Mouse (Mus musculus) kidney, embryonic 15.5 days (tissue): ENCODE results near the gene Ccdc182. TPM values are rescaled to one million over a fixed set of nuclear protein-coding genes. Genes with fewer than 3 reads are reported as not detected.
A peak's percentile ranks its signal among the peaks of the same experiment; 100 is the strongest.

Source experiments
- ATAC-seq: fragments of 200-750 bp; cut with Nextera tagmentation; replicated peaks from 2 replicates; pipeline ENCODE4 v1.8.0; 2017; ENCODE audit warnings: moderate TSS enrichment; ENCODE audit not compliant: low FRiP score
- H3K27ac ChIP-seq: fragments of 300-500 bp; sonication (generic); 2 replicates; pipeline ENCODE4 v1.5.1; 2015; ENCODE audit warnings: mild to moderate bottlenecking, inconsistent platforms
- H3K27me3 ChIP-seq: fragments of 300-500 bp; sonication (generic); 2 replicates; pipeline ENCODE4 v1.6.1; 2015; ENCODE audit warnings: inconsistent platforms
- H3K36me3 ChIP-seq: fragments of 300-500 bp; sonication (generic); 2 replicates; pipeline ENCODE4 v1.6.1; 2015; ENCODE audit warnings: inconsistent platforms
- H3K4me1 ChIP-seq: fragments of 300-500 bp; sonication (generic); 2 replicates; pipeline ENCODE4 v1.6.1; 2015; ENCODE audit warnings: inconsistent platforms
- H3K4me2 ChIP-seq: fragments of 300-500 bp; sonication (generic); 2 replicates; pipeline ENCODE4 v1.6.1; 2015; ENCODE audit warnings: moderate library complexity, mild to moderate bottlenecking, inconsistent platforms
- H3K4me3 ChIP-seq: fragments of 300-500 bp; sonication (generic); replicated peaks from 2 replicates; pipeline ENCODE4 v1.5.1; 2015; ENCODE audit warnings: mild to moderate bottlenecking, inconsistent platforms
- H3K9ac ChIP-seq: fragments of 300-500 bp; sonication (generic); 2 replicates; pipeline ENCODE4 v1.6.1; 2015; ENCODE audit warnings: mild to moderate bottlenecking, inconsistent platforms
- H3K9me3 ChIP-seq: fragments of 300-500 bp; sonication (generic); replicated peaks from 2 replicates; pipeline ENCODE4 v1.6.1; 2016; ENCODE audit warnings: inconsistent platforms
- WGBS: fragments of 180-500 bp; shearing (Covaris S2); methylation state at CpG from one replicate; pipeline ENCODE4 v1.1.7; 2015; ENCODE audit warnings: mixed read lengths; 5-methylcytosine and 5-hydroxymethylcytosine counted together
- polyA plus RNA-seq: library from polyadenylated mRNA; unstranded; fragments of >200 nt; fragmentation: Nextera tagmentation; extraction: Ambion mirVana; gene quantifications from 2 replicates; pipeline ENCODE4 v1.2.1, GENCODE M21; 2015

Ccdc182 gene
- polyA plus RNA-seq, 1 experiment from 2014 or later: 3.1 TPM

DNA sequence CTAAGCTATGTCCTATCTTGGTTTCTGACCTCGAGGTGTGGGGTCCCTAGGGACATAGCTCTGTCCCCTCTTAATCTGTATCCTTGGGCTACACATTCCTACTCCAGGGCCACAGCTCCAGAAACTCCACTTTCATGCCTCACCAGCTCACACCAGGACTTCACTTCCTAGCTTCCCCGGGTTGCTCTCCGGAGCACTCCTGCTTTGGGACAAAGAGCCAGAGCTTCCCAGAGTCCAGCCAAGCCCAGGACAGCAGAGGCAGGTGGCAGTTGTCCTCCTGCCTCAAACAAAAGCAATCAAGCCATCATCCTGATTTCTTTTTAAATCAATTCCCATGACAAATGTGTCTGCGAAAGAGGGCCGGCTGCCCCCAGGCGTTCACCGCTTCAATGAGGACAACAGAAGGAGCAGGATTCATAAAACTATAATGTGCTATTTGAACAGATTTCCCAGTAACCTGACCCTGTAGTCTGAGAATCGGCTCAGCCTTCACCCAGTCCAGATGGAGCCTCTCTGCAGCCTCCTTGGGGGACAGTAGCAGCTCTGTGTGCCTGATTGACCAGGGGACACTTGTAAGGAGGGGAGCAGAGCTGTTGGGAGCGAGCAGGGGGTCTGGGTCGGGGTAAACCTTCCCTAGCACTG lies 15.3 kb downstream of the Ccdc182 start:
- Histone ChIP-seq H3K36me3 (no peaks in the 10 kb centered on the region), H3K4me1 (peaks cover 31% of the 10 kb centered on the region), H3K9ac (no peak overlapping the region), H3K4me2 (no peak overlapping the region), H3K27ac (peak overlapping the region; percentile 61), H3K4me3 (no peak overlapping the region), H3K27me3 (peaks cover 11% of the 10 kb centered on the region; the same call in 1 of the 2 replicates), H3K9me3 (no peaks in the 10 kb centered on the region)
- WGBS: 30% methylated on average over 10 of the region's 10 CpGs
- no peak for ATAC-seq

DNA sequence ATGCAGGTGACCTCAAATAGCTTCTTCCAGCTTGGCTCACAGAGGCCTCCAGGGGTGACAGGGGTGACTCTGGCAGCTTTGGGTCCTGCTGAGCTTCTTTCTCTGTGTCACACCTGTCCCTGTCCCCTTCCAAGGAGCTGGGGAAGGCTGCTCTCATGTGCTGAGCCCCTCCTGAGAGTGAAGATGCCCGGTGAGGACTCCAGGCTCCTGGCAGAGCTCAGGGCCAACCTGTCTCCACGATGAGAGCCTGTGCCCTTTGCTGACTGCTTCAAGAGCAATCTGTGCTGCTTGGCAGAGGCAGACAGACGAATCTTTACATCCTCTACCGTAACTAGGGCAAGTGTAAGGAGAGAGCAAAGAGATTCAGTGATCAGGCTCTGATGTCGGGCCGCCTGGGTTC lies 16.9 kb downstream of the Ccdc182 start:
- Histone ChIP-seq H3K4me3 (no peak overlapping the region), H3K9me3 (no peaks in the 10 kb centered on the region), H3K27me3 (peaks cover 11% of the 10 kb centered on the region; the same call in 1 of the 2 replicates), H3K36me3 (no peaks in the 10 kb centered on the region), H3K4me2 (no peak overlapping the region), H3K27ac (no peak overlapping the region), H3K9ac (no peak overlapping the region), H3K4me1 (peaks cover 44% of the 10 kb centered on the region)
- ATAC-seq: no peak
- 80% methylated on average over 6 of the region's 6 CpGs for WGBS

DNA sequence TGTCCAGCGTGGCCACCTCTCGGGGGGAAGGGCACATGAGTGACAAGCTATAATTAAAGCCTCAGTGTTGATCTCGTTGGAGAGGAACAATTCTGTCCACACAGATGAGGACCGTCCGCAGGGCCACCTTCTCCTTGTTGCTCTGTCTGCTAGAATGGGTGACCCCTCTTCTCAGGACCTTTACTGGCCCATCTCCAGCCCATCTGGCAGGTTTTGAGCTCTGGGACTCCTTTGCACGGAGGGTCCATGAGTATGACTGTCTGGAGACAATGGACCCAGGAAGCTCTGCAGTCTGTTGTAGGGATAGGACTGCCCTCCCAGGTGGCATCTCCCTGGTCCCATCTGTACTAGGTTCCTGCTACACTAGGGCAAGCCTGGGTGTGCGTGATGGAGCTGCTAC lies 17.7 kb downstream of the Ccdc182 start:
- no peak for ATAC-seq
- no peaks in the 10 kb centered on the region for H3K36me3 ChIP-seq

DNA sequence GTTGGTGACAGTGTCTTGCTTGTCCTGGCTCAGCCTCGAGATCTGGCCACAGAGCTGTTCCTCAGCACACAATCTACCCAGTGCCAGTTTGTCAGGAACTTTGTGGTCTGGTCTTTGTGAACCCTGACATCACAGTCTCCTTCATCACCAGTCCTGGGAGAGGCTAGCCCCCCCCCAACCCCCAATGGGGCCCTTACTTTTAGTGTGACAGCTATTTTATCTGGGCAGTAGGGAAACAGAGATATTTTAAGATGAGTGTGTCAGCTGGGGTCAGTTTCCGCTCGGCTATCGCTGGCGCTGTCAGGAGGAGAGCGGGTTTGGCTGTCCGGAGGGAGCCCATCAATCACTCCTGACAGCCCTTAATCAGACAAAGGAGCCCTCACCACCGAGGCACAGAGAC lies 19.7 kb downstream of the Ccdc182 start:
- Histone ChIP-seq H3K27me3 (peaks cover 15% of the 10 kb centered on the region; the same call in 1 of the 2 replicates), H3K4me1 (peaks cover 37% of the 10 kb centered on the region), H3K9me3 (no peaks in the 10 kb centered on the region), H3K27ac (peak overlapping the region; percentile 3; the same call in 1 of the 2 replicates), H3K9ac (no peak overlapping the region), H3K4me2 (no peak overlapping the region), H3K4me3 (no peak overlapping the region), H3K36me3 (no peaks in the 10 kb centered on the region)
- 2% methylated on average over 8 of the region's 8 CpGs for WGBS
- 0 out of 2 replicates have a peak, but pooled peaks have one; percentile 57 for ATAC-seq

More for the DNA sequence above, 17.7 kb downstream of the Ccdc182 start:
- H3K4me2 ChIP-seq: no peak overlapping the region
- no peak overlapping the region for H3K27ac ChIP-seq
- H3K4me3 ChIP-seq: no peak overlapping the region
- no peaks in the 10 kb centered on the region for H3K9me3 ChIP-seq
- peaks cover 44% of the 10 kb centered on the region for H3K4me1 ChIP-seq
- H3K9ac ChIP-seq: no peak overlapping the region
- peaks cover 11% of the 10 kb centered on the region; the same call in 1 of the 2 replicates for H3K27me3 ChIP-seq
- 72% methylated on average over 7 of the region's 7 CpGs for WGBS

DNA sequence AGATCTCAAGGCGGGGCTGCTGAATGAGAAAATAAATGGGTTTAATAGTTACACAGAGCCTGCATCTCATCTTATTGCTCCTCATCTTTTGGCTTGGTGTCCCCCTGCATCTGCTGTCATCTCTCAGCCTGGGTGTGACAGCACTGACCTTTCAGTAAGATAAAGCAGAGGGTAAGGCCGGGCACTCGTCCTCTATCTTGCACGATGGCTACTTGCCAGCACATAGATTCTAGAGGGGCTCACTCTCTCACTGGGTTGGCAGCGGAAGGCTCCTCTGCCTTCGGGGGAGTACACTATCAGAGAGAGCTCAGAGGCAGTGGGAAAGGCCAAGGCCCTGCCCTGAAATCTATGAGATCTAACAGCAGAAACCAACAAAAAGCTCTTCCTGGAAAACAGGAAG lies 20.6 kb downstream of the Ccdc182 start:
- no peak overlapping the region for H3K9ac ChIP-seq
- H3K4me2 ChIP-seq: no peak overlapping the region
- H3K27me3 ChIP-seq: peaks cover 15% of the 10 kb centered on the region; the same call in 1 of the 2 replicates
- no peak overlapping the region for H3K27ac ChIP-seq
- H3K4me3 ChIP-seq: no peak overlapping the region
- no peaks in the 10 kb centered on the region for H3K9me3 ChIP-seq
- ATAC-seq: no peak
- H3K4me1 ChIP-seq: peaks cover 28% of the 10 kb centered on the region
- H3K36me3 ChIP-seq: no peaks in the 10 kb centered on the region
- 35% methylated on average over 6 of the region's 6 CpGs for WGBS

DNA sequence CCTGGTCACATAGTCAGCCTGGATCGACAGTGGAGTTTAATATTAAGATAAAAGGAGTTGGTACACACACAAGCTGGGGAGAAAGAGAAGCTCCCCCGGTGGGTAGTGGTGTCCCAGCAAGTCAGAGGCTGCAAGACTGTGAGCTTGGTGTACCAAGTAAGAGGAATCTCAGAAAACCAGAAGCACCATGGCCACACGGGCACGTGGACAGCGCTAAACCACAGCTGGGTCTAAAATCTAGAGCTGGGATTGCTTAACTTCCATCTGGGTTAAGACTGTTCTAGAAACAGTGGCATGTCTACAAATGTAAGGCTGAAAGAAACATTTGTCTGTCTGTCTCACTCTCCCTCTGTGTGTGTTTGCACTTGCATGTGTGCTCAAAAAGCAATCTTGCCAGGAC lies 21.5 kb downstream of the Ccdc182 start:
- H3K9me3 ChIP-seq: no peaks in the 10 kb centered on the region
- no peak overlapping the region for H3K4me2 ChIP-seq
- peaks cover 23% of the 10 kb centered on the region for H3K4me1 ChIP-seq

DNA sequence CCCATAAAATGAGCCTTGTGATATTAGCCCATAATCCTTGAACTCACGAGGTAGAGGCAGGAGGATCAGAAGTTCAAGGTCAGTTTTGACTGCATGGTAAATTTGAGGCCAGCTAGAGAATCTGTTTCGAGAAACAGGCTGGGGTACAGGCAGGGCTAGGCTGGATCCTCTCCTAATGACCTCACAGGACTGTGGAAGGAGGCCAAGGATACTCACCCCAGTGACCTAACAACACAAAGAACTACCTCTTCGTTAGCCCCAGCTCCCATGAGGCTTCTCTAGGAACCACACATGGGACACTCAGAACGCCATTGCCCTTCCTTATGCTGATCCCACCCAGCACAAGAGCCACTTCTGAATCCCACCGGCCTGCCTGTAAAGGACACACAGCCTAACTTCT lies 25.0 kb downstream of the Ccdc182 start:
- H3K9ac ChIP-seq: no peak overlapping the region
- WGBS: 58% methylated on average over 5 of the region's 5 CpGs
- H3K4me2 ChIP-seq: no peak overlapping the region
- H3K4me1 ChIP-seq: peaks cover 16% of the 10 kb centered on the region
- no peaks in the 10 kb centered on the region for H3K9me3 ChIP-seq
- no peak overlapping the region for H3K27ac ChIP-seq
- no peak for ATAC-seq
- no peak overlapping the region for H3K4me3 ChIP-seq
- 0 out of 2 replicates have a peak, but pooled peaks cover 4% of the 10 kb centered on the region for H3K27me3 ChIP-seq
- no peaks in the 10 kb centered on the region for H3K36me3 ChIP-seq

More for the DNA sequence above, 21.5 kb downstream of the Ccdc182 start:
- WGBS: 82% methylated on average over 5 of the region's 5 CpGs
- H3K4me3 ChIP-seq: no peak overlapping the region
- no peak overlapping the region for H3K9ac ChIP-seq
- no peak for ATAC-seq
- H3K27ac ChIP-seq: no peak overlapping the region
- H3K36me3 ChIP-seq: no peaks in the 10 kb centered on the region
- peaks cover 15% of the 10 kb centered on the region; the same call in 1 of the 2 replicates for H3K27me3 ChIP-seq

DNA sequence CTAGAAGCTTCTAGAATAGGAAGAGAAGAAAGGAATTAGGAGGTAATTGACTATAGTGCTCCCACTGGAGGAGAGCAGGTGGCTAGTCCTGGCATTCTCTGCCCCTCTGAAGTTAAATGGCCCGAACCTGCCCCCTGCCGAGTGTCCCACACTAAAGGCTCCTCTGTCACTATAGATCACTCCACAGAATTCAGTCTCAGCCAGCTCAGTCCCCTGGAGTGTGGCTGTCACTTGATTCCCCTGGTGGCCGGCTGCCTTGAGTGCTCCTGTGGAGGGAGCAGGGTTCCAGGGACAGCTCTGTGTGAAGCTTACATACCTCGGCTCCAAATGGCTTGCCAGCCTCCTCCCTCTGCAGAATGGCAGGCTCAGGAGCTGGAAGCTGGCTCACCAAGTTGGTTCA lies 33.2 kb downstream of the Ccdc182 start:
- Histone ChIP-seq H3K9me3 (no peaks in the 10 kb centered on the region), H3K27ac (no peak overlapping the region), H3K4me1 (peaks cover 26% of the 10 kb centered on the region), H3K9ac (no peak overlapping the region), H3K4me2 (no peak overlapping the region), H3K4me3 (no peak overlapping the region), H3K36me3 (no peaks in the 10 kb centered on the region), H3K27me3 (no peaks in the 10 kb centered on the region)
- 7% methylated on average over 4 of the region's 4 CpGs for WGBS
- peak; percentile 73; the same call in 1 of the 2 replicates for ATAC-seq

DNA sequence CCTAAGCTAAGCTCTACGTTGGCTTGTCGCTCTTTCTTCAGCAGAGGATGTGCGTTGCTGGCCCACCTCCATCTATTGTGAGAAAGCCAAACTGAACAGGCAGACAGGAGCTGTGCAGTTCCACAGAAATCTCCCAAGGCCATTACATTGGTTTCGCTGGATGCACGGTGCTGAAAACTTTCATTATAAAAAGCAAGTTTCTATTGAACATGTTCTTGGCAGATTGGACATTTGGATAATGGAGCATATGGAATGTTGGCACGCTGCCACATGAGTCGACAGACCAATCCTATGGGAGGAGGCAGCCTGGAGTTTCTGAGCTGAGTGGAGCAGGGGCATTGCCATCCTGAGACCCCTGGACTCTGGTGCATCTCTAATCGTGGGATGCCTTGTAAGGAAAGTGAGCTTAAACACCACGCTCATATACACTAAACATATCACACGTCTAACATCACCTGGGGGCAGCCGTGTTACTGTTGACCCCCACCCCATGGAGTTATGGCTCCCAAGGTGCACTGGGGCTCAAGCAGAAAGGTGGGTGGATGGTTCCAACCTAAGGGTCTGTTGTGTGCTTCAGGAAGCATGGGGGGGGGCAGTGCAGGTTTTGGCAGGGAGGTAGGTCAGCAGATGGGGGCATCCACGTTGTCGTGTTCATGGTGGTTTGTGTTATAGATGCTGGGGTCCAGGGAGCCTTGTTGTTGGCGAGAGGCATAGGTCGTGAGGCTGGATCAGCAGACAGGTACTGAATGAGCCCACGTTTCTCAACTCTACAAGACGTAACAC lies 35.1 kb downstream of the Ccdc182 start:
- 81% methylated on average over 17 of the region's 17 CpGs for WGBS
- H3K4me3 ChIP-seq: no peak overlapping the region
- no peak overlapping the region for H3K9ac ChIP-seq
- H3K27me3 ChIP-seq: no peaks in the 10 kb centered on the region
- no peak overlapping the region for H3K27ac ChIP-seq
- peaks cover 32% of the 10 kb centered on the region for H3K4me1 ChIP-seq
- no peaks in the 10 kb centered on the region for H3K36me3 ChIP-seq
- ATAC-seq: 0 out of 2 replicates have a peak, but pooled peaks have one; percentile 46
- no peak overlapping the region for H3K4me2 ChIP-seq
- no peaks in the 10 kb centered on the region for H3K9me3 ChIP-seq

DNA sequence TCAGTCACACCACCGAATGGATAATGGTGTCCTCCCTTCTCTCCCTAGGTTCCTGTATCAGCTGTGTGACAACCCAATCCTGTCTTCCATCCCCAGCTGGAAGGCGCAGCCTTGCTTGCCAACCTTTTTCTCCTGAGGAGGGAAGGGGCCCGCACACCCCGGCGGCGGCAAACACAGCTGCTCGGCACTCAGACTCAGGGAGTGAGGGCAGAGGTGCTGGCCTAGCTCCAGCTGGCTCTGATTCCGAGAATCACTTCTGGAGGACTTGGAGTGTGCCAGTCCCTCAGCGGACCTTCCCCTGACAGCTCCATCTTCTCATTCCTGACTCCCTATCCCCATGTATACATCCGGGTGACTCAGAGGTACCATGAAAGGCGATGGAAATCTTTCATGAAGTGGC lies 36.9 kb downstream of the Ccdc182 start:
- no peak overlapping the region for H3K4me2 ChIP-seq
- WGBS: 50% methylated on average over 11 of the region's 11 CpGs
- no peaks in the 10 kb centered on the region for H3K9me3 ChIP-seq
- no peak for ATAC-seq
- H3K4me3 ChIP-seq: no peak overlapping the region
- peaks cover 32% of the 10 kb centered on the region for H3K4me1 ChIP-seq
- no peaks in the 10 kb centered on the region for H3K27me3 ChIP-seq
- H3K27ac ChIP-seq: no peak overlapping the region
- no peaks in the 10 kb centered on the region for H3K36me3 ChIP-seq
- H3K9ac ChIP-seq: no peak overlapping the region

DNA sequence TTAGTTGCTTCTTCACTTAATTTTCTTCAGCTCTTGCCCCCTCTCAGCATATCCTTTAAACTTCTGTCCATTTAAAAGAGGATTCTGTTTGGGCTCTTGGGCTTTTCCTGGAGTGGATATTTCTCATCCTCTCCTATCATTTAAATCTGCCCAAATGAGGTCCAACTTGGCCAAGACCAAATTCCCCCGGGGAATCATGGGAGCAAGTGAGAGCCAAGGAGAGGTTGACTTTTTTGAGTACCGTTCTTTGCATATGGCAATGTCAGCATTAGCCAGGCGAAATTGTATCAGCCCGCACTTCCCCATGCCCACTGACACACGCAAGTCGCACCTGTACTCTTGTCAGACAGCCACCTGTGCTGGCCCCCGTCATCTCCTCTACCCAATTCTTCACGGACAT lies 37.9 kb downstream of the Ccdc182 start:
- 86% methylated on average over 8 of the region's 8 CpGs for whole genome bisulfite sequencing
- Histone ChIP-seq H3K9me3 (no peaks in the 10 kb centered on the region), H3K9ac (no peak overlapping the region), H3K27me3 (no peaks in the 10 kb centered on the region), H3K4me3 (no peak overlapping the region), H3K4me2 (no peak overlapping the region), H3K36me3 (no peaks in the 10 kb centered on the region), H3K27ac (no peak overlapping the region), H3K4me1 (peaks cover 32% of the 10 kb centered on the region)
- no peak for ATAC-seq

DNA sequence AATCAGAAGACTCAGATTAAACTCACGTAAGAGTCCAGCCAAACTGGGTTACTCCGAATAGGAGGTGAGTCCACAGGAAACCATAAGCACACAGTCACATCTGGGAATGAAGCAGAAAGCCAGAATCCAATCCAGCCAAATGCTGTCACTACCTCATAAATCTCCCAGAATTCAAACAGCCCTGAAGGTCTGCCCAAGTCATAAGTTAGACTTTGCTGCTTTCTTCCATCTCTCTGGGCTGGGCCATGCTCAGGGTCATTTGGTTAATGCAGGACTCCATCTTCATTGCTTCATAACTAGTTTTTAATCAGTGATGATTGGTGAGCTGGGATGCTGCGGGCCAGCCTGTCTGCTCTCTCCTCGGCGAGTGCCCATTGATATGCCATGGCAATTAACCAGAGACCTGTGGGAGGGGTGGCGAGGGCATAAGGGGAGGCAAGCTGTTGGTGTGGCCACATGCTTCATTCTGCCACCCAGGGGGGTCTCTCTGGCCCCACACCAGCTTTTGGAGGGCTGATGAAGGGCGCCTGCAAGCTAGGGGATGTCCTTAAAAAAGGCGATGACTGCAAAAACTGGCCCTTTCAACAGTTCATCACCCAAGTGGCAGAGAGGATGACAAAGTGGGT lies 38.6 kb downstream of the Ccdc182 start:
- Histone ChIP-seq H3K36me3 (peaks cover 3% of the 10 kb centered on the region; the same call in 1 of the 2 replicates), H3K9me3 (no peaks in the 10 kb centered on the region), H3K9ac (no peak overlapping the region), H3K27me3 (no peaks in the 10 kb centered on the region), H3K27ac (no peak overlapping the region), H3K4me3 (no peak overlapping the region), H3K4me1 (peaks cover 25% of the 10 kb centered on the region), H3K4me2 (no peak overlapping the region)
- ATAC-seq: 0 out of 2 replicates have a peak, but pooled peaks have one; percentile 25
- WGBS: 59% methylated on average over 8 of the region's 8 CpGs
